Mouse (Mus musculus): ENCODE measurements around the gene Phb2.

DNA sequence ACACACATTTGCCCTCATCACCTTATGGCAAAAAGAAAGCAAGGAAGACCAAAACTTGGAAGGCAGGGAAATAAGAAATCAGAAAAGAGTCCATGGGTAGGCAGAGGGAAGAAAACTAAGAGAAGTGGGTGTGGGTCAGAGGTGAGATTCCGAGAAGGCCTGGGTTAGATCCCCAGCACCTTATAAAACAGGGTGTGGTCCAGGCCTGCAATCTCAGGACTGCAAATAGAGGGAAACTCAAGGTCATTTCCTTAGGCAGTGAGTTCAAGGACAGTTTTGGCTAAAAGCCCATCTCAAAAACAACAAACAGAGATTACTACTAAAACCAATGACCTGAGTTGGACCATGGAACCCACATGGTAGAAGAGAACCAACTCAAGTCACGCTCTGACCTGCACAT lies 41.7 kb downstream of the Phb2 start:
- TF ChIP-seq CTCF (IDR thresholded peaks at IDR 0.05; ENCODE audit: low read depth, low read length) (no peak), POLR2A (IDR thresholded peaks at IDR 0.05; ENCODE audit: borderline replicate concordance, low read depth, low read length) (no peak)
